Mouse (Mus musculus): ENCODE measurements at regions not wholly inside any gene's neighbourhood (a gene's known extent, or its start where the extent isn't known, plus 50 kb on each side); places are given as distances from the start of the nearest gene placed in this dataset.

DNA sequence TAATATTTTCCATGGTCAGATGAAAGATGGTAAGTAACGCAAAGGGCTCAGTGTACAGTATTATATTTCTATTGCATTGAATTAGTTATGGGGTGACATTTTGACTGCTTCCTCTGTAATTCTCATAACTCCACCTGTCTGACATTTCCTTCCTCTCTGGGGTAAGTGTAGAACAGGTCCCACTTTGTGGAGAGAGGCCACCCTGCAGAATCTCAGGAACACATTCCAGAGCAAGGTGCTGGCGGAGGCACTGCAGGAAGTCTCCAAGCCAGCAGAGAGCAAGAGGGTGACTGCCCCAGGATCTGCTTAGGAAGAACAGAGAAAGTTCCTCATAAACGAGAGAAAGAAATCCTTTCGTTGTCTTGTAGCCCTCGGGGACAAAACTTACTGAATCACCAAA is 95.4 kb upstream of the Hes1 start:
- ChIA-PET CTCF (interaction anchor here in 1 of 4 experiments (0.6 kb wide), 1 partner anchor 41 kb away, joined by 4 read pairs; no protein-coding TSS in a partner anchor), POLR2A (interaction anchor here in 2 of 4 experiments (0.5 to 0.6 kb wide), 2 partner anchors 28 to 77 kb away, joined by 3 to 5 read pairs; no protein-coding TSS in a partner anchor)

DNA sequence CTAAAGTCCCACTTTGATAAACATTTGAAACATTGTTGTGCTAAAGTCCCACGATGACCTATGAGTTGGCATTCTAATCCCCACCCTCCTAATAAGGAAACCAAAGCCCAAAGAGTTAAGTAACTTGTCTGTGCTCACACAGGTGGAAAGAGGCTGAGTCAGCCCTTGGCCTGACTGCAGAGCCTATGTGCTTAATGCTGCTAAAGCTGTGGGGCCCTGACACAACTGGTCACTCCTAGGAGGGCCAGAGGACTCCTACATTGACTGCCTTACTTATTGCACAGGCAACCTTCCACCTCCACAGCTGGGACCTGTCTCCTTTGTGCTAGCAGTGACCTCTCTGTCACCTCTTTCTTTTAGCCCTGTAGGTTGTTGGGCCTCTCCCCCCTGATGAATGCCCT is 91.4 kb upstream of the Hes1 start:
- POLR2A ChIA-PET = interaction anchor here in 3 of 4 experiments (0.6 to 4.5 kb wide), 43 partner anchors 8 to 260 kb away, joined by 3 to 34 read pairs (median 4); partner anchors contain the start of gene Hes1 (in 3 of the 3)
- CTCF ChIA-PET = interaction anchor here in 2 of 4 experiments (0.7 to 0.8 kb wide), 2 partner anchors 10 to 23 kb away, joined by 3 read pairs; no protein-coding TSS in a partner anchor

DNA sequence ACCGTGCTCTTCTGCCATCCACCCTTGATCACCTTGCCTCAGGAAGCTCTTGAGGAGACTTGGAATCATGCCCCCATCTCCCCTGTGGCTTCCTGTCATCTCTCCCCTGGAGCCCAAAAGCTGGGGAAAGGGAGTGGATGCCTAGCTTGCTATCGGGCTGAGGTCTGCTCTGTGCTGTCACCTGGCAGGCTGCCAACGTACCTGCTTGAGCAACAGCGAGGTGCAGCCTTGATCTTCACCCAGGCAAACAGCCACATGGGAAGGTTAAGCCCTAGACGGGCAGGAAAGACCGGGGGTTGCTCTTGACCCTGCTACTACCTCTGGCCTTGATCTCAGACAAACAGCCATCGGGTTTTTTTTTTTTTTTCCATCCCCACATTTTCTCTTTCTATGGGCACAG is 90.9 kb upstream of the Hes1 start:
- ChIA-PET CTCF (interaction anchor here in 2 of 4 experiments (0.6 to 0.8 kb wide), 3 partner anchors 9 to 599 kb away, joined by 3 read pairs; no protein-coding TSS in a partner anchor), POLR2A (interaction anchor here in 3 of 4 experiments (0.6 to 4.5 kb wide), 41 partner anchors 9 to 233 kb away, joined by 3 to 34 read pairs (median 4); partner anchors contain the start of gene Hes1 (in 3 of the 3))

DNA sequence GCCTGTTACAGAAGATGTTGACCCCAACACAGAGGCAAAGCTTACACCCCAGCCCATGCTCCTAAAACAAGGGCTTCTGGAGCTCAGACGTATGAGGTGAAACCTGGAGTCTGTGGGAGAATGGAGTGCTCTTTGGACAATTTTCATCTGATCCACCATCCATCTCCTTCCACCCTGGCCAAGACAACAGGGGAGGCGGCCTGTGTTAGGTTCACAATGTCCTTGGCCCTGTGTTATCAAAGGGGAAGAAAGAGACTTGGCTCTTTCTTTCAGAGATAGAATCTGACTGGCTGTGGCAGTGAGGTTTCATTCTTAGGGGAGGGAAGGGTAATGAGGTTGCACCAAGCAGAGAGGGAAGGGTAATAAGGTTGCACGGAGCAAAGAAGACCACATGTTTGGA is 88.4 kb upstream of the Hes1 start:
- CTCF ChIA-PET = interaction anchor here in 1 of 4 experiments (0.5 kb wide), 1 partner anchor 260 kb away, joined by 5 read pairs; no protein-coding TSS in a partner anchor
- POLR2A ChIA-PET = interaction anchor here in 1 of 4 experiments (1.1 kb wide), 1 partner anchor 89 kb away, joined by 3 read pairs; no protein-coding TSS in a partner anchor

DNA sequence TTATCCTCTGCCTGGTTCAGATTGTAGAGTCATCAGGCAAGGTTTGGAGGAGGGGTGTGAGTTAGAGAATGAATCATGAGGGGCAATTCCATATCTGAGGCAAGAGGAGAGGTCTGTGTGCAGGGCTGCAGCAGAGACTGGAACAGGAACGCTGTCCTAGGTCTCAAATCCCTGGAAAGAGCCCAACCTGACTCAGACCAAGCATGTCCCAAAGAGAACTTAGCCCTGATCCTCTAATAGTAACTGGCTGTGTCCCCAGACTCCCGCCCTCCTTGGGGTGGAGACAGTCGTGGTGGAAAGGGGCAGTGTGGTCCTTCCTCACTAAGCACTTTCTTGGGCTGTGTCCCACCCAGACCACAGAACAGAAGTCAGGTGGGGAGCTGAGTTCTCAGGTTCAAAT is 87.2 kb upstream of the Hes1 start:
- ChIA-PET POLR2A (interaction anchor here in 3 of 4 experiments (0.7 to 1.8 kb wide), 3 partner anchors 19 to 659 kb away, joined by 3 to 6 read pairs (median 4); no protein-coding TSS in a partner anchor), CTCF (no interaction called here)

- POLR2A ChIA-PET = interaction anchor here in 3 of 4 experiments (0.7 to 1.8 kb wide), 5 partner anchors 12 to 658 kb away, joined by 3 to 6 read pairs (median 3); no protein-coding TSS in a partner anchor
- CTCF ChIA-PET = interaction anchor here in 1 of 4 experiments (0.5 kb wide), 1 partner anchor 553 kb away, joined by 3 read pairs; no protein-coding TSS in a partner anchor
These were observed 86.5 kb upstream of the Hes1 start for GRCm38 (mm10) chr16:29977711-29978110.

DNA sequence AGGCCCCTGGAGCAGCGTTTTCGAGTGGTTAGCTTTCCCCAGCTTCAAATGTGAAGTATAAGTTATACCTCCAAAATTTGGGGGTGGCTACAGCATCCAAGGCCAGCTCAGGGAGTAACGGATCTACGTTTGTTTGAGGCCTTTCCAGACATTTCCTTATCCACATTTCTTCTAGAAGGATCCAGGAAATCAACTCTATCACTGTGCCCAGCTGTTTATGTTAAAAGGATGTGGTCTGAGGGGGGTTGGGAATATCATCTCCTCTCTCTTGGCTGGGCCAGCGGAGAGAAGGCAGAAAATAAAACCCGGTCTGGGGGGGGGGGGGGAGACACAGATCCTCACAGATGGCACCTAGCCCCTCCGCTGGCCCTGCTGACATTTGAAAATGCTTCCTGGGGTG is 85.1 kb upstream of the Hes1 start:
- ChIA-PET POLR2A (interaction anchor here in 2 of 4 experiments (0.5 to 1.4 kb wide), 4 partner anchors 19 to 207 kb away, joined by 3 to 6 read pairs (median 4); partner anchors contain the start of gene Hes1 (in 1 of the 2)), CTCF (no interaction called here)

DNA sequence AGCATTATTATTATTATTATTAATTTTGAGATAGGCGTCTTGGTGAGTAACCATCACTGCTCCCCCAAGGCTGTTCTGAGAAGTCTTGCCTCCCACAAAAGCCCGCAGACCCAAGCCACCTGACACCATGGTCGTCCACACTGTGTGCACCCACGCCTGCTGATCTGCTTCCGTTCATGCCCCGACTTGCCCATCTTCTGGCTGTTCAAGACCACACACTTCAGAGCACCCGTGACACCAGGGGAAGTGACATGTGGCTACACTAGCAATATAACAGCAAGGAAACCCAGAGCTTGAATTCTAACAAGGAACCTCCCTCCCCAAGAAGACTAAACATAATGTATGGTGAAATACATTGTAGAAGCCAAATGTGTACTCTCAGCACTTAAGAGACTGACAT is 82.6 kb upstream of the Hes1 start:
- ChIA-PET POLR2A (interaction anchor here in 3 of 4 experiments (1.1 to 5.7 kb wide), 8 partner anchors 9 to 224 kb away, joined by 3 to 63 read pairs (median 21); partner anchors contain the start of gene Hes1 (in 2 of the 3)), CTCF (no interaction called here)

- ChIA-PET POLR2A (interaction anchor here in 3 of 4 experiments (1.0 to 5.7 kb wide), 20 partner anchors 9 to 298 kb away, joined by 3 to 63 read pairs (median 4); partner anchors contain the start of gene Hes1 (in 3 of the 3)), CTCF (interaction anchor here in 1 of 4 experiments (1.4 kb wide), 1 partner anchor 9 kb away, joined by 3 read pairs; no protein-coding TSS in a partner anchor)
These were observed 81.9 kb upstream of the Hes1 start for GRCm38 (mm10) chr16:29982224-29982785.

- ChIA-PET CTCF (interaction anchor here in 1 of 4 experiments (1.4 kb wide), 1 partner anchor 10 kb away, joined by 3 read pairs; no protein-coding TSS in a partner anchor), POLR2A (interaction anchor here in 3 of 4 experiments (0.5 to 5.7 kb wide), 26 partner anchors 10 to 591 kb away, joined by 3 to 63 read pairs (median 3); partner anchors contain the start of gene Hes1 (in 3 of the 3))
These were observed 81.0 kb upstream of the Hes1 start for GRCm38 (mm10) chr16:29983161-29983560.

DNA sequence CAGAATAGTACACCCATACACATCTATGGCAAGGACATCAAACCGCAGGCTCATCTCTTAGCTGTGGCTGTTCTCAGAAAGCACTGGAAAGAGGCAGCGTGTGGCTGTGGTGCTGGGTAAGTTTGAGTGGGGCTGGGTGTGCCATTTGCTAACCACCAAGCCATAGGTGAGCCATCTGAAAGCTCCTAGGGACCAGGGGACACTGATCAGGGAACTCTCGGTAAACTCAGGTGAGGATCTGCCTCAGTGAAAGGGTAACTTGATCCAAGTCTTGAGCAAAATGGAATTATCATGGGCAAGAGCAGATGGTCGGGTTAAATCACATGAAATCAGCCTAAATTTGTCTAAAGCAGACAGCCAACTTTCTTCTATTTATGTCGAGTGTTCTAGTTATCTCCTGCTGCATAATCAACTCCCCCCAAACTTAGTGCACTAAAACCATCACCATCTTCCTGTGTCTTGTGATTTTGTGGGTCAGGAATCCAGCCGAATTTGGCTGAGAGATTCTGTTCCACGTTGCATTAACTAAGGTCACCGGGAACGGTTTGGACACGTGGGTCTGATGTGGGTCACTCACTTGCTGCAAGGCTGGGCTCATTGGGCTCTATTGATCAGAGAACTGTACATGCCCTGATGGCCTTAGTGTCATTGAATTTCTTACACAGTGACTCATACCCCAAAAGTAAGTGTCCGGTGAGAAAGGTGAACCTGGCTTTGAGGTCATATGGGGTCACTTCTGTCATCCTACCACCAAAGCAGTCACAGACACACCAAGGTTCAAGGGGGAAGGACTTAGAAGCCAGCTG is 78.9 kb upstream of the Hes1 start:
- ChIA-PET CTCF (interaction anchor here in 1 of 4 experiments (0.6 kb wide), 1 partner anchor 146 kb away, joined by 3 read pairs; no protein-coding TSS in a partner anchor), POLR2A (interaction anchor here in 2 of 4 experiments (4.1 to 5.7 kb wide), 3 partner anchors 12 to 79 kb away, joined by 24 to 63 read pairs (median 33); partner anchors contain the start of gene Hes1 (in 1 of the 2))

- CTCF ChIA-PET = interaction anchor here in 2 of 4 experiments (0.6 kb wide), 3 partner anchors 93 to 298 kb away, joined by 3 to 8 read pairs (median 4); no protein-coding TSS in a partner anchor
- POLR2A ChIA-PET = interaction anchor here in 3 of 4 experiments (0.6 to 1.3 kb wide), 3 partner anchors 8 to 22 kb away, joined by 3 to 8 read pairs (median 5); no protein-coding TSS in a partner anchor
These were observed 76.6 kb upstream of the Hes1 start for GRCm38 (mm10) chr16:29987595-29987994.

DNA sequence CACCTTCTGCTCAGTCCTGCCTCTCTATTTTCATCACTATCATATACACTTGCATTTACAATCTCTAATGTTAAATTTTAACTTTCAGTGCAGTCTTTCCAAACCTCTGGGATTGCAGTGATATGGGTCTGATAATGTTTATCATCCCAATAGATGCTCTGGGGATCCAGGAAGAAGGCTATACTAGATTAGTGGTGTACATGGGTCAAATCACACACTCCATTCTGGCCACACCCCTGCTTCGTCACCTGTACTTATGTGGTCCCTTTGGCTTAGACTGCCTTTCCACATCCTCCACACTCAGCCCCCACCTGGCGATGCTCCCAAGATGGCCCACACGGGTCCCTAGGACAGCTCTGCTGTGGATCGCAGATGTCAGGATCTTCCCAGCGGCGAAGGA is 76.2 kb upstream of the Hes1 start:
- ChIA-PET CTCF (interaction anchor here in 1 of 4 experiments (0.6 kb wide), 1 partner anchor 220 kb away, joined by 3 read pairs; no protein-coding TSS in a partner anchor), POLR2A (no interaction called here)

GRCm38 (mm10) chr16:29989308-29989707 is 74.9 kb upstream of the Hes1 start:
- CTCF ChIA-PET = interaction anchor here in 1 of 4 experiments (0.6 kb wide), 1 partner anchor 156 kb away, joined by 12 read pairs; no protein-coding TSS in a partner anchor
- POLR2A ChIA-PET = interaction anchor here in 2 of 4 experiments (0.5 to 1.7 kb wide), 4 partner anchors 13 to 74 kb away, joined by 3 to 5 read pairs (median 3); no protein-coding TSS in a partner anchor

DNA sequence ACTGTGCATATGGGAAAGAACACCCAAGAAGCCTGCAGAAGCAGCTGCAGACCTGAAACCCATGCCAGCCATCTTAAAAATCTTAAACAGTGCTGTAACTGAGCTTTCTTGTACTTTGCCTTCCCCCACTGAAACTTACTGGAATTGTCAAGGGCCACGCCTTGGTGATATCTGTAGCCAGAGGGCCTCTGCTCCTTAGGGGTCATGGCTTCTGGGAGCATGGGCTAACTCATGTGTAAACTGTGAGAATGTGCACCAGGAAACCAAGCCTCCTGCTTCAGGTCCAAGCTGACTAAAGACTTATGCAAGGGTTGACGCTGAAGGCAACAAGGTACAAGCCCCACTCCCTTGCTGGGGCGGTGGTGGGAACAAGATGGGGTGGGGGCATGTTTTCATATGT is 73.8 kb upstream of the Hes1 start:
- CTCF ChIA-PET = no interaction called here
- POLR2A ChIA-PET = interaction anchor here in 3 of 4 experiments (0.8 to 1.7 kb wide), 5 partner anchors 12 to 73 kb away, joined by 3 read pairs; no protein-coding TSS in a partner anchor

GRCm38 (mm10) chr16:29990795-29991587 is 73.2 kb upstream of the Hes1 start:
- CTCF ChIA-PET = no interaction called here
- POLR2A ChIA-PET = interaction anchor here (0.6 to 1.7 kb wide), 7 partner anchors 14 to 895 kb away, joined by 3 to 5 read pairs (median 3); partner anchors contain the start of gene Hes1 (in 1 of the 4)

DNA sequence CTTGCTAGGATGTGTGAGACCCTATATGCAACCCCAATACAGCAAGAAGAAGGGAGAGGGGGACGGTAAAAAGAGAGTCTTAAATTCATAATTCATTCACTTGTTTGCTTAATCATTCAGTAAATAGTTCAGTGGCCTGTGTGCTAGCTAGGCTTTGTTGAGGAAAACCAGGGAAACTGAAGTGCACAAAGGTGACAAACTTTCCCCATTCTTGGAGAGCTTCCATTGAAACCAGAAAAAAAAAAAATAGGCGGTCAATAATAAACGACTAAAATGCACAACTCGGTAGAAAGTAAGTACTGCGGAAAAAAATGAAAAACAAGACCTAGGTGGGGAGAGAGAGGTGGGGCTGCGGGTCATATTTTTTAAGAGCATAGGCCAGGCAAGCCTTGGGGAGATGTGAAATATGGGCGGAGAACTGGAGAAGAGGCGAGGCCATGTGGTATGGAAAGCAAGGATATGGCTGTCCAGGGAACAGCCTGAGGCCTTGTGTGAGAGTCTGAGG is 72.3 kb upstream of the Hes1 start:
- POLR2A ChIA-PET = interaction anchor here in 2 of 4 experiments (0.6 to 1.7 kb wide), 4 partner anchors 71 to 894 kb away, joined by 3 to 5 read pairs (median 3); partner anchors contain the start of gene Hes1 (in 1 of the 2)
- CTCF ChIA-PET = no interaction called here
